Mouse (Mus musculus): ENCODE data around the gene Rasgef1c.

Rasgef1c gene

DNA sequence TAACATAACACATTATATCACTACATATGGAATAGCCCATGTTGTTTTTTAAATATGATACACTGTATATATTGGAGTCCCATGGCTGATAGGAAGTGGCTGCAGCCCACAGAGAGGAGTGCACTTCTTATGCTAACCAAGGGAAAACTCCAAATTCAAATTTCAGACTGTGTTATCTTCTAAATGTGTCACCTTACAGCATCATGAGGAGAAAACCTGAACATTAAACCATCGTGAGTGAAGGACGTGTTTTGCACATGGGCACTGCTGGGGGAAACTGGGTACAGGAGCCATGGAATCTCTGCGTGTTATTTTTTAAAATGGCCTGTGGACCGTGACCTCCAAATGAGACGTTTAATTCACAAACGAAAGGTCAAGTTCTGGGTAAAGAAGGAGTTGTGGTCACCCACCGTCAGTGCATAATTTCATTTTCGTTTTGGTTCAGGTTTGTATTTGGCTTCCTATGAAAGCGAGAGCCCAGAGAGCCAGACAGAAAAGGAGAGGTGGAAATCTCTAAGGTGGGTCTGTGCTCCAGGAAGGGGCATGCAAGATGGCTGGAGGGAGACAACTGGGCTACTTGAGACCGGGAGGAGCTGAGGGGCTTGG lies 76.4 kb downstream of the Rasgef1c start:
- no peak for DNase-seq (ENCODE audit: low spot score)

DNA sequence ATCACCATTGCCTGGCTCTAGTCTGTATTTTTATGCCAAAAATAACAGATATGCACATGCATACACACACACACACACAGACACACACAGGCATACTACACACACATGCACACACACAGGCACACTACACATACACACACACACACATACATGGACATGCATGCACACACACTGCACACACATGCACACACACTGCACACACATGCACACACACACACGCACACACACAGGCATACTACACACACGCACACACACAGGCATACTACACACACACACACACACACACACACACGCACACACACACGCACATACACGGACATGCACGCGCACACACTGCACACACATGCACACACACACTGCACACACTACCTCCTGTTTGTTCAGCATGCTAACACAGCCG lies 77.3 kb downstream of the Rasgef1c start:
- DNase-seq (ENCODE audit: low spot score): no peak

DNA sequence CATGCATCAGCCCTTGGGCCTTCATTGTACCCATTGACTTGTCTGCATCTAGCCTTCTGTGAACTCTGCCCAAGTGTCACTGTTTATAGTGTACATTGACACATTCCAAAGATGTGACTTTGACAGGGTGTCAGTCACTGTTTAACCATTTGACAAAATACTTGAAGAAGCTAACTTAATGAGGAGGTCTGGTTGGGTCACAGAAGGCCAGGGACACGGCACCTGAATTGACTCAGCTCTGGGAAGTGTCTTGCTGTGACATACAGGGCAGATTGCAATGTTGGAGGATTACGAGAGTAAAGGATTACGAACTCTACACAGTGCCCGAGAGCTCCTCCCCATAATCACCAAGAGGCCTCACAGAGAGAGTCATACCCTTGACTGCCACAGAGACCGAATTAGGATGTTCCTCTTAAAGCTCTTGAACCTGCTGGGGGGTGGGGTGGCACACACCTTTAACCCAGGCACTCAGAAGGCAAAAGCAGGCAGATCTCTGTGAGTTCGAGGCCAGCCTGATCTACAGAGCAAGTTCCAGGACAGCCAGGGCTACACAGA lies 79.1 kb downstream of the Rasgef1c start:
- DNase-seq (ENCODE audit: low spot score): no peak

GRCm38 (mm10) chr11:49981321-49981963 lies 79.8 kb downstream of the Rasgef1c start:
- no peak for DNase-seq (ENCODE audit: low spot score)

DNA sequence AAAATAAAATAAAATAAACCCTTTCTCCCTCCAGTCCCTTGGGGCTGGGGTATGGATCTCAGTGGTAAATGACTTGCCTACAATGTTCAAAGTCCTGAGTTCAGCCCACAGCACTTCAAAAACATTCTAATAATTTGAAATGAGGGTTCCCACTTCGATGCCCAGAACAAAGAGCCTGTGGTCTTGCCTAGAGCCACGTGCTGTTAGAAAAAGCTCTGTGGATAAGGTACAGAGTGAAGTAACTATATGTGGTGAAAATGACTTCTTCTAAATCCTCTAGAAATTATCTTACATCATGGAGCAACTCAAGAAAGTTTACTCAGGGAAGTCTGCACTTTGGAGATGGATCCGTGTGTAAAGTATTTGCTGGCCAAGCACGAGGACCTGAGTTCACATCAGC lies 80.5 kb downstream of the Rasgef1c start:
- no peak for DNase-seq (ENCODE audit: low spot score)

GRCm38 (mm10) chr11:49982881-49983280 lies 81.2 kb downstream of the Rasgef1c start:
- no peak for DNase-seq (ENCODE audit: low spot score)

- DNase-seq (ENCODE audit: low spot score): no peak
These were observed 82.4 kb downstream of the Rasgef1c start for GRCm38 (mm10) chr11:49983875-49984552.

DNA sequence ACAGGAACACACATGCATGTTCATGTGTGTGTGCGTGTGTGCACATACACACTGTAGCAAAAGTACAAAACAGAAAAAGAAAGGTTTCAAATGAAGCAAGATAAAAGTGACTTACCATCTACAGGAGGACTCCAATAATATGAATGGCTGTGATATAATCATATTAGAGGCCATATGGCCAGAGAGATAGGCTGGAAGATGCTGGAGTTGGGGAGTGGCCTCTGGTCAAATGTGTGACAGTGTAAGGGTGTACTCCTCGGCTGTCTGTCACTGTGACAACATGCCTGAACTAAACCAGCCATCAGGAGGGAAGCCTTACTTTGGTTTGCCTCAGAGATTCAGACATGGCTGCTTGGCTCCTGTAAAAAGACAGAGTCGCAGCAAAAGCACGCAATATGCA lies 83.4 kb downstream of the Rasgef1c start:
- no peak for DNase-seq (ENCODE audit: low spot score)

- peak; percentile 18 for DNase-seq (ENCODE audit: low spot score)
These were observed 84.8 kb downstream of the Rasgef1c start for GRCm38 (mm10) chr11:49986277-49987036.

DNA sequence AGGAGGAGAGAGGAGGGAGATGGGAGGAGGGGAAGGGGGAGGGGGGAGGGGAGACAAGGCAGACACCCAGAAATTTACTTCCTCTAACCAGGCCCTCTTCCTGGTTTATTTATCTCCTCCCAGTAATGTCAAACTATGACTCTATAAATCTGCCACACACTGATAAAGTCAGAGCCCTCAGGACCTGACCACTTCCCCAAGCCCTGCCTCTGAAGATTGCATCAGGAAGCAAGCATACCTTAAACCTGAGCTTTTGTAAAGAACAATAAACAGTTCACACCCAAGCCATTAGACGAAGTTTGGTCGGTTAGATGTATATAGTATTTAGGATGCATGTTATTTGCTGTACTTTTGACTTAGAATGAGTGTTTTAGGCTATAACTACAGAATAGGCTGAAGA lies 92.9 kb downstream of the Rasgef1c start:
- peak; percentile 13 for DNase-seq (ENCODE audit: low spot score)

DNA sequence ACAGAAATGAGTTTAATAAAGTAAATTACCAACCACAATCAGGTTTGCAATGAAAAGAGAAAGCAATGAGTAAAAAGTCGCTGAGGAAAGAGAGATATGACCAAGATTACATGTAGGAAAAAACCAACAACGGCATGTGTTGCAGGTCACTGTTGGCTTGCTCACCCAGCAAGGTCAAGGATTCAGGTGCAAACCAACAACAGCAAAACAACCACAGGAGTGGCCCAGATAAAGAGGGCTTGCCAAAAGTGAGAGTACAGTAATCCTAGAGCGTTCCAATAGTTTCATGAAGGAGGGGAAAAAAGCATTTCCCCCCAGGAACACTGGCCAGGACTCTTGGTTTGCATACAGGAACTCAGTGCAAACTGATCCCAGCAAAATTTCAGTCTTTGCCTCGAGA lies 94.8 kb downstream of the Rasgef1c start:
- no peak for DNase-seq (ENCODE audit: low spot score)

DNA sequence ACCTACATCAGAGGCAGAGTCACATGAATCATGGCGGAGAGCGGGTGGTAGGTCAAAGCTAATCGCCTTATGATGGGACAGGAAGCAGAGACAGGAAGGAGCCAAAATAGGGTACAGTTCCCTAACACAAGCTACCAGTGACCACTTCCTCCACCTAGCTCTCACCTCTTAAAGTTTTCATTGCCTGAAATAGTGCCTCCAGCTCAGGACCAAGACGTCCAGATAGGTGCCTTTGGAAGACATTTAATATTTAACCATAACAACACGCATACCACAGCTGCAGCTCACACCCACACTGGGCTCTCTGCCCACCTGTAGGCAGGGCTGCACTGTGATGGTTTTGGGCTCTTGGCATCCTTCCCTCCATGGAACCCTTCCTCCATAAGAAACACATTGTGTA lies 95.7 kb downstream of the Rasgef1c start:
- no peak for DNase-seq (ENCODE audit: low spot score)

GRCm38 (mm10) chr11:50002853-50003252 lies 101.2 kb downstream of the Rasgef1c start:
- no peak for DNase-seq (ENCODE audit: low spot score)

- DNase-seq (ENCODE audit: low spot score): no peak
These were observed 106.1 kb downstream of the Rasgef1c start for GRCm38 (mm10) chr11:50007776-50008175.

DNA sequence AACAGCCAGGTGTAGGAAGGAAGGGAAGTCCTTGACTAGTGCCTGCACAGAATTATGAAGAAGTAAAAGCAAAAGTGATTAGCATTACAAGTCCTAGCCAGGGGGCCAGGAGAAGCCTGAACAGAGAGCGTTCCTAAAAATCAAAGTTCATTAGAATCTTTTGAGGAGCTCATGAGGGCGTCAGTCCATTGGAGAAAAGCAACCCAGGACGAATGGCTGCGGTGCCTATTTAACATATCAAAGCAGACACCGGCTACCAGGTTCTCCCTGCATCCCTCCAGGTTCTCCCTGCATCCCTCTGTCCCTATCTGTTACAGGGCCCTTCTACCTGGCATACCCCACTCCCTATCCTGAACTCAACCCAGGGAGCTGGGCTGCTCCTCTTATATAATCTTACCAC lies 106.6 kb downstream of the Rasgef1c start:
- no peak for DNase-seq (ENCODE audit: low spot score)

- no peak for DNase-seq (ENCODE audit: low spot score)
These were observed 111.4 kb downstream of the Rasgef1c start for GRCm38 (mm10) chr11:50013016-50013415.

- no peak for DNase-seq (ENCODE audit: low spot score)
These were observed 114.9 kb downstream of the Rasgef1c start for GRCm38 (mm10) chr11:50016503-50016902.

DNA sequence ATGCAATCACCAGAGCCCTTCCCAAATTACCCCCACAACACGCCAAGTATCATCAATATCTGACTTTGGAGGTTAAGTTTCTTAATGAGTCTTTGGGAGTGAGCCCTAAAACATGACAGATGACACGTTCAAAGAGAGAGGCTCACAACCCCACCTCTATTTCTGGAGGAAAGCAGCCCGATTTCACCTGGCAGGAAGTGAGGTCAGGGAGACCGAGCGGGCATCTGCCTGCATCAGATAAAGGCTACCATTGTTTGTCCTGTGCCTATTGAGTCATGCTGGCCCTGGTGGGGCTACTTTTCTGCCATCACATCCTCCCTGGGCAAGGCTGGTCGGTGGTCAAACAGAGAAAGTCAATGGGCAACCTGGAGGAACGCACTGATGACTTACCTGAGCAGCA lies 115.9 kb downstream of the Rasgef1c start:
- DNase-seq (ENCODE audit: low spot score): no peak

GRCm38 (mm10) chr11:50018848-50019247 lies 117.2 kb downstream of the Rasgef1c start:
- DNase-seq (ENCODE audit: low spot score): no peak

- DNase-seq (ENCODE audit: low spot score): no peak
These were observed 120.5 kb downstream of the Rasgef1c start for GRCm38 (mm10) chr11:50022085-50022484.

DNA sequence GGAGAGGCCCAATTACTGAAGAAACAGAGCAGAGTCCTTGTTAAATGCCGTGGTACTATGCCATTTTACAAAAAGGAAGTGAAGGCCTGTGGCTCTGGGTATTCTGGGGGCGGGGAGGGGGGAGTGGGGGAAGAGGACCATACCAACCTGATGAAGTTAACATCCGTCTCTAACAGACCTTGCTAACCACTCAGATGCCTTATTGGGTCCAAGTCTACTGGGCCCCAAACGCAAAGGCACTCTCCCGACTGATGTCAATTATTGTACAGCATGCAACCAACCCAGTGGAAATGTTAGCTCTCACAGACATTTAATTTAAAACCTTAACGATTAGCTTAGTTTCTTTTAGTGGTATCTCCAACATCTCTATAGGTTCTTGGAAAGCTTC lies 122.8 kb downstream of the Rasgef1c start:
- no peak for DNase-seq (ENCODE audit: low spot score)

All from lung, postnatal 25 days (tissue).